Mouse (Mus musculus) left cerebral cortex, adult 9 months (tissue): ENCODE results near the gene Smtn.

Source experiments
- DNase-seq, 2 experiments: peaks; one replicate each; pipeline ENCODE4 v3.0.0; 2022; ENCODE audit warnings: low spot score in 2 of 2

Smtn gene

DNA sequence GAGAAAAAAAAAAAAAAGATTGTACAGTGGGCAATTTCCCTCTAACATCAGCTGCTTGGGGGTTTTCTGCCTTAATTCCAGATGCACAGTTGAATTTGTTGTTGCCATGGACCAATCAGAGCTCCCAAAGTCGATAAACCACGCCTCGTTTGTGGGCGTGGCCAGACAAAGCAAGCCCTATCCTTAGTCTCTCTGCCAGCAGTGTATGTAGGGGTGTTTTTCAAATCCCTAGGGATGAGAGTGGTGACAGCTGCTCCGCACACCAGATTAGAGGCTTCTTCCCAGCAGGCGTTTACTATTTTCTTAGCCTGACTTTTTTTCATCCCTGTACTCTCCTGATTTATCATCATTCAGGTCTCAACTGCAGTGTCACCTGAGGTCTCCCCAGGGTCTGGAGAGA, 7.6 kb upstream of the Smtn start:
- no peak for DNase-seq

DNA sequence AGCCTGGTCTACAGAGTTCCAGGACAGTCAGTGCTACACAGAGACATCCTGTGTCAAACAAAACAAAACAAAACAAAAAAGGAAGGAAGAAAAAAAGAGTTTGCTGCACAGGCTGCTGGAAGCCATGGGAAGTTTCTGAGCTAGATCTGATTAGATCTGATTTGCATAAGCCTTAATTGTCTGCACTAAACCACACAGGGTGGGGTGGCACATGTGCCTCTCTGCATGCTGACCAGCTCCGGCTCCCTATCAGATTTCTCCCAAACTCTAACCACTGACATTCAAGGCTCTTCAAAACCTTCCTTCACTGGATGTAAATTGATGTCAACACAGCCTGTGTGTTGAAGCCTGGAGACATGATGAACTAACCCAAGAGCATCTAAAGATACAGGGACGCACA, 6.6 kb upstream of the Smtn start:
- DNase-seq: no peak

DNA sequence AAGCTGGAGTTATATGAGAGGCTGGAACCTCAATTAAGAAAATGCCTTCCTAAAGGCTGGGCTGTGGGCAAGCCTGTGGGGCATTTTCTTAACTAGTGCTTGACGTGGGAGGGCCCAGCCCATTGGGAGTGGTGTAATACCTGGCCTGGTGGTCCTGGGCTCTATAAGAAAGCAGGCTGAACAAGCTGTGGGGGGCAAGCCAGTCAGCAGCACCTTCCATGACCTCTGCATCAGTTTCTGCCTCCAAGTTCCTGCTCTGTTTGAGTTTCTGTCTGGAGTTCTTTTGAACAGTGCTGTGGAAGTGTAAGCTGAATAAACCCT, 5.8 kb upstream of the Smtn start:
- no peak for DNase-seq

DNA sequence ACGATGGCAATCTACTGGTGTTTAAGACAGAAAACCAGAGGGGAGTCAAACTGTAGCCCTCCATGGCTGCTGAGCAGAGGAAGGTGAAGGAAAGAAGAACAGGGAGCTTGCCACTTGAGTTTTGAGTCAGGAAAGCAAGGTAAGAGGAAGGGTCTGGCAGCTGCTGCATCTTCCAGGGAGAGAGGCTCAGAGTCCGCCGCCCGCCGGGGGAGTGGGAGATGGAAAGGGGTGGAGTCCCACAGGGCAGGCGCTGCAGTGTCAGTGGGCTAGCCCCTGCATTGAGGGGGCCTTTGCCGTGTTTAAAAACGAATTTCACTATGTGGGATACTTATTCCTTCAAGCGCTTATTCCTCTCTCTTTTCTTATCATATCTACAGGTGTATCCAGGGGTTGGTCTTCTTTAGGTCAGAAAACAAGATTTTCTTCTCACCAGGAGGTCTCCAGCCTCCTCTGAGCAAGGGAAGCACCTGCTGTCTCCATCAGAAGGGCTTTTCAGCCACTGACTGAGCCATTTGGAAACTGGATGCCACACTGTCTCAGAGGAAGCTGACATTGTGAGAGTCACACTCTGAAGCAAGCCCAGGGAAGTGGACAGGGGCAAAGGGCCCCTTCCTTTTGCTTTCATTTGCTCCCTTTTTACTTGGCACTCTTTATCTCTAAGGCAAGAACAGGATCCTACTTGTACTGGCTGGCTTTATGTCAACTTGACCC, 5.3 kb upstream of the Smtn start:
- DNase-seq: no peak

DNA sequence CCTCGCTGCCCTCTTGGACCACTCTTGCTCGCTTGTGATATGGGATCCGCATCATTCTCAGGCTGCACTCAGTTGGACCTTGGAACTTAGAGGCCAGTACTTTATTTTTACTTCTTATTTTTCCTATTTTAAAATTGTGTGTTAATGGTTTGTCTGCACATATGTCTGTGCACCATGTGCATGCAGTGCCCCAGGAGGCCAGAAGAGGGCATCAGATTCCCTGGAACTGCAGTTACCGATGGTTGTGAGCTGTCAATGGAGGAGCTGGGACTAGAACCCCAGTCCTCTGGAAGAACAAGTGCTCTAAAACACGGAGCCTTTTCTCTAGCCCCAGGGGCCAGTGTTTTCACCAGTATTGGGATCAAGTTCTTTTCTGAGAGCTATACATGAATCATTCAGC, 4.0 kb upstream of the Smtn start:
- no peak for DNase-seq

DNA sequence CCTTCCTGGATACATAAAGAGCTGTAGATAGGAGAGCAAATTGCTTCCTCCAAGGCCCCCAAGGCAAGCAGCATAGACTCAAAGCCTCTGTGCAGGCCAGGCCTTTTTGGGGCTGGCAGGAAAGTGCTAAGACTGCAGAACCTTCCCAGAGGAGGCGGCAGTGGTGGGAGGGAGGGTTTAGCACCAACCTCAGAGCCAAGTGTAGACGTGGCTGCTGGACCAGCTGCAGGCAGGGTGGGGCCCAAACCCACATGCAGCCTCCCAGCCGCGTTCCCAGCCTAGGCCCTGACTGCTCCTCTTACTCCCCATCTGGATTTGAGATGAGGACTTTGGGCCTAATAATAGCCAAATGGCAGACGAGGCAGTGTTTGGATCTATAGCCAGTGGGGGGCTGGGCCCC, 2.6 kb upstream of the Smtn start:
- no peak for DNase-seq

DNA sequence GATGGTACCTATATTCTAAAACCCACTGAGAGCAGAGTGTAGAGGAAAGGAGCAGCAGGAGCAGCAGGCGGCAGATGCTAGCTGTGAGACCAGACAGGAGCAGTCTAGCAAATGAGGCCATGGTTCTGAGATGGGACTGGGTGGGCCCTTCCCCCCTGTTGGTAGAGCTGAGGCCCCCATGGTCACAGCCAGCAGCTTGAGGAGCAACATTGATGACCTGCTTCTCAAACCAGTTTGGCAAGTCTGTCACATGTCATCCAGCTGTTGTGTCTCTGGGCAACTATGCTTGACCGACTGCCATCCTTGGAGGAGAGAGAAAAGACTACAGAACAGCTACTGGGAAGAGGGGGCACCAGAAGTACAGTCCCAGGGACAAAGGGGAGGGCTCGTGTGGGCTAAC, 1.5 kb upstream of the Smtn start:
- DNase-seq: no peak

DNA sequence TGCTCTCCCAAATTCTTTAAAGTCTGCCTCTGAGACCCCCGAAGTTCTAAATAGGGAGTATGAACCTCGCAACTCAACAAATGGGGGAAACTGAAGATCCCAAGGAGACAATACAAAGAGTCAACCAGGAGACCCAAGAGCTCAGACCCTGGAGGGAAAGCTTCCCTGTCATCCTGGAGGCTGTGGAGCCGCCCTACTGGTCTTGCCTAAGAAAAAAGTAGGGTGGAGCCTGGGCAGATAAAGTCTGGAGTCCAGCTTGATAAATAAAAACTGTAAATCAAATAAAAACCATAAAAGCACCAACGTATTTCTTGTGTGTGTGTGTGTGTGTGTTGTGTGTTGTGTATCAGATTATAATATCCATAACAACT, 601 bp downstream of the Smtn start:
- no peak for DNase-seq

DNA sequence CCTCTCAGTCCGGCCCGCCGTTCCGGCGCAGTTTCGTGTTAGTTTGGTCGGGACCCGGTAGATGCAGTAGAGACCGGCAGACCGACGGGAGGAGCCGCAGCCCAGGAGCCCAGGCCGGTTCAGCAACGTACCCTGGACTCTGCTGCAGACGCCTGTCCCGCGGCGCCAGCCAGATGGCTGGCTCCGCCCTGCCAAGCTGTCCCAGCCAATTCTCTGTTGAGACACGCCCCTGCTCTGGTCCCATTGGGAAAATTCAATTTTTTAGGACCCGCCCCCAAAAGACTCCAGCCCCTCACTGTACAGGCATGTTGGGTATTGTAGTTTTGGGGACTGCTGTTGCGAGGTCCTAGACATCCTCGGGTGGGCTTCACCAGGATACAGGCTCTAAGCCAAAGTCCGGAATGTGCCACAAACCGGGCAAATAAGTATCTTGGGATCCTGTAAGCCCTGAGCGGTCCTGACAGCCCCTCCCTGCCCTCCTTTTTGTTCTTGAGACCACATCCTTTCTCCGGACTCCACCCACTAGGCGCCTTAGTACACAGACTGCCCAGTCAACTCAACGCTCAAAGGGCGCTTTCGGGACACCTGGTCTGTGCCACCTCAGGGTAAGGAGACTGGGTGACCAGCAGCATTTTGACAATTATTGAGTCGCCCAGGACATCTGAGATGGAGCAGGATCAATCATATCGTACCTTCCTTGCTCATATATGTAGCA, 1.1 kb downstream of the Smtn start:
- peak; percentile 80 to 92 for DNase-seq

DNA sequence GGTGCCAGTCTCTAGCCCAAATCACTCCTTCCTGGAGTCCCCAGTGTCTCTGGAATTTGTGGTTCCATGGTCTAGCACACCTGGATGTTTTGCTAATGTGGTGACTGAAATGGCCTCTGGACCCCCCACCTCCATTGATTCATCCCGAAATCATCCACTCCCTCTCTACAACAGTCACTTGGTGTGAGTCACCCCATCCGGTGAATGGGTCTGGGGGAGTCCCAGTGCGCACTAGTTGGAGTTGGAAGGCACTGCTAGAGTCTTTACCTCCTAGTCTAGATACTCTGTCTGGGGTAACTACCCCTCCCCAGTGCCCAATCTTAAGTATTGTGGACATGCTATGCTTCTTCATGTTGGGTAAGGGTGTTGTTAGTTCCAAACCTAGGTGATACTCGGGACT, 2.1 kb downstream of the Smtn start:
- no peak for DNase-seq

DNA sequence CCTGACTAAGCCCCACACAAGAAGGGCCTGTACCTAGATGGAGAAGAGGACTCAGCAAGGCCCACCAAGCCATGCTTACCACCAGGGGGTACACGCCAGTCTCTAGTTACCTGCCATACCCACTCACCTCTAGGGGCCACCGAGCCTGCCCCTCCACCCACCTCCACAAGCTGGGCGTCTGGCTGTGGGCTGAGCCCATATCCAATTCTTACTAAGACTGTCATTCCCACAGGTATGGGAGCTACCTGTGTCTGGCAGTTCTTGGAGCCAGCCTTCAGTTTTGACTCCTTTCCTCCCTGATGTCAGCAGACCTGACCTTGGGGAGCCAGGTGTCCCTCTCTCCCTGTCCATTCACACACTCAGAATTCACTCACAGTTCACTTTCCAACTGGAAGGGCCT, 2.7 kb downstream of the Smtn start:
- DNase-seq: no peak

DNA sequence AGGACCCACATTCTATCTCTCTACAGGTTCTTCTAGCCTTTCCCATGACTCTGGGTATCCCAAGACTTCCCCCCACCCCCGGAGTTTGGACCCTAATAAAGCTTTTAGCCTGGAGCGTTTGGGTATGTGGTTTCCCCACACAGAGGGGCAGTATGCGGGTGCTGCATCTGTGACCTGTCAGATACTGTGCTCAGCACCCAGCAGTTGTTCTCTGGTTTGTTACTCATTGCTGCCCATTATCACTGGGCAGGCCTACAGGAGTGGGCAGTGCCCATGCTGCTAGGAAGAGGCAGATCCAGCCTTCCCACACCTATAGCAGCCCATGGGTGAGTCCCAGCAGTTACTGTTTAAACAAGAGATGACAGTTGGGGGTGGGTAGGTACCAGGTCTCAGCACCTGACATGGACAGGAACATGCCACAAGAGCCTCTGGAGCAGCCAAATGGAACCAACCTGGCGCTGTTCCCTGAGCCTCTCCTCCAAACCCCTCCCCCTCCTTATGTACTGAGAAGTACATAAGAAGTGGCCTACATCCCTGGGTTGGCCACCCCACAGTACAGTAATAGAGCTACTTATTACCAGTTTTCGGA, 3.6 kb downstream of the Smtn start:
- no peak for DNase-seq

DNA sequence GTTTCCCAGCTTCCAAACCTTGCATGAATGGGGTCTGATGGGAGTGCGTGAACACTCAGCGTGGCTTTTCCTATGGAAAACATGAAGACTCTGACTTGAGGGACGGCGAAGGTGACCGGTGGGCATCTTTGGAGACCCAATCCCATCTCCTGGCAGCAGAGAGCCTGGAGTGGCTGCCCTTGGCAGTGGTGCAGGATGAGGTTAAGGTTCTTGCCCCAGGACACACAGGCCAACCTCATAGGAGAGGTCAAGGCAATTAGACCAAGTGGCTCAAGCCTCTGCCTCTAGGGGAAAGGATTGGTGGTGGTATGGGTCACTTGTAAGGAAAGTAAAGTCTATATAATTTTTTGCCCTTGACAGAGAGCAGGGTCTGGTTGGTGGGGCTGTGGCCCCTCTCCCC, 4.3 kb downstream of the Smtn start:
- no peak for DNase-seq

DNA sequence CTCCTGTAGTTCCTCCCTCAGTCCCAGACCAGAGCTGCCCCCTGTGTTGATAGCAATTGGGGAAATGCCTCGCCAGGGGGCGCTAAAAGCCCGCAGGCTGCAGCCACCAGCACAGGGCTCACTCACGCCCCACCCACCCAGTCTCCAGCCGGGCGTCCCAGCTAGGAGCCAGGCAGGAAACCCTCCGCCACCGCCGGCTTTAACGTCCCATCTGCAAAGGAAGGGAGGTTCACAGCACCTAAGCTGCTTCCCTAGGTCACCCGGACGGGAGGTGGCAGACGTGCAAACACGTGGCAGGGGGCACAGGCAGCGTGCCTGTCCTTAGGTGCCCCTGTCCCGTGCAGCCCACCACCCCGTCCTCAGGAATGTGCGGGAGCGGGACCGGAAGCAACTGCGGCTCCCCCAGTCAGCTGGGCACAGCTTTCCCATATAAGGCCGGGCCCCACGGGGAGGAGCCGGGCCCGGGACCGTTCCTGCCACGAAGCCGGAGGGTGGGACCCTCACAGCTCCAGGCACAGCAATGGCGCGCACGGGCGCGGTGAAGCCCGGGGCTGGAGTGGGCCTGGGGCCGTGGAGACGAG, 4.9 kb downstream of the Smtn start:
- peak; percentile 71 to 94 for DNase-seq

DNA sequence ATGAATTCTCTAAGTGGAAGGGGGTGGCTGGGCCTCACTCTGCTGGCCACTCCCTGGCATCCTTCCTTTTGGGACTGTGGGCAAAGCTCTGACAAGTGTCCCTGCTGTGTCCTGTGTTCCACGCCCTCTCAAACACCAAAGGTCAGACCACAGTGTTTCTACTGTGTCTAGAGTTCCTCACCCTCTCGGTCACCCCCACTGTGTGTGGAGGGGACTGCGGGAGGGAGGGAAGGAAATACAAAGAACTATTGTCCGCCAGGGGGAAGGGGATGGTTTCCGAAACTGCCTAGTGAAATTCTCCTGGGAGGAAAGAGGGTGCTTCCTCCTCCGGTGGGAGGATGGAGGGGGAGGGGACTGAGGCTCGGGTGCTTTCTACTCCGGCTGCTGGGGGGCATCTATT, 5.5 kb downstream of the Smtn start:
- DNase-seq: no peak

DNA sequence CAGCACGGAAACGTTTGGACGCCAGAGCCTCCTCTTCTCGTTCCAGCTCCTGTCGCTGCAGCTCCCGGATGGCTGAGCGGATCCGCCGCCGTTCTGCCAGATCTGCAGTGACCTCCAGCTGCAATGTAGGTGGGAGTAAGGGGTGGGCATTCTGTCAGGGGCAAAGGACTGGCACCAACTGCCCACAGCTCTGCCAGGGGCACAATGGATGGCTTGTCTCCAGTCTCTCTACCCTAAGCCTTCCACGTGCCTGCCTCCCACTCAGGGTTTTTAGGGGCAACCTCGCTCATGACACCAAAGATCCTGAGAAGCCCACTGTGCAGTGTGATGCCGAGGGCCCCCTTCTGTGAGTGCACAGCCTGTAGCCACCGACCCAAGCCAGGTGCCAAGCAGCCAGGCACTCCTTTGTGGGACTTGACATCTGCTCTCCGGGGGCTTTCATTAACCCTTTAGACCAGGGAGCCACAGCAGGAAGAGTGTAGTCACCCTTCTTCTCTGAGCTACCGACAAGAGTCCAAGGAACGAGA, 6.9 kb downstream of the Smtn start:
- DNase-seq: no peak

DNA sequence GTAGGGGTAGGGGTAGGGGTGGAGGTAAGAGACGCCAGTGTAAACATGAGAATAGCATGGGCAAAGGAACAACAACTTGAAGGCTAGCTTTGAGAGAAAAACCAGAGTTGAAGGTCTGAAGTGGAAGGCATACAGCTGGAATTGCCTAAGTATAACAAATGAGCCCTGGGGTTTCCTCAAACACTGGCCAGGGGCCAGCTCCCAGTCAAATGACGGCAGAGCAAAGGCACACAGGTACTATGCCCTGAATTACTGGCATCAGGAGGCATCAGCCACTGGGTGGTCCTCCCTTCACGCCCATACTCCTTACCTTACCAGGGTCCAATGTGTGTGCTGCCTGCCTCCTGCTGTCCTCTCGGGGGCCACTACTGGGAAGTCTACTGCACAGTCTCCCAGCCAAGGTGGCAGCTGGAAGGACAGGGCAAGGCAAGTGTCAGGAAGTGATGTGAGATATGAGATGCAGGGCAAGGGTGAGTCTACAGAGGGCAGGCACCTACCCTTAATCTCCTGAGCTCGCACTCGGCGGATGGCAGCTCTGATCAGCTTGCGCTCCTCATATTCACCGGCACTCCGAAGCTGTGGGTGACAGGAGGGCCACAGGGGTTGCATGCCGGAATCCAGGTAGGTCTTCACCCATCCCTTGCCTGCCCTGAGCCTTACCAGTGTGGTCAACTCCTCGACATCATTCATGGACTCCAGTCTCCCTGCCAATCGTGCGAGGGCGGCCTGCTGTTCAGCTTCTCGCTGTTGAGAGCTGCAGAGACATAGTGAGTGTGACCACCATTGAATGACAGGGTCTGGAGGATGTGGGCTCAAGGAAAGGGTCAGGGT, 8.1 kb downstream of the Smtn start:
- DNase-seq: no peak

DNA sequence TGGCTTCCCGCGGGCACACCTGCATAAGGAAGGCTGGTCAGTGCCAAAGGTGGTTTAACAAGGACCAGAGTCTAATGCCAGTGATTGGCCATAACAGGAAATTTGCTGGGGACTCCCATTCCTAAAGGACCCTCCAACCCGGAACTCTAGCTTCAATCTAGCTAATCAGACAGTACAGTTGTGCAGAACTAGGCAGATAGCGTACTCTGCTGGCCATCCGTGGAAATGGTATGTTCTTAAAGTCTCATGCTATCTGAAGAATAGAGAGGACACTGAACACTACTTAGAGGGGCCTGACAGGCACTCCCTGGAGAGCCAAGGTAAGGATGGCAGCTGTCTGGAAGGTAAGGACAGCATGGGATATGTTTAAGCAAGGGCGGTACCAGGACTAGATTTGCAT, 8.8 kb downstream of the Smtn start:
- DNase-seq: no peak

DNA sequence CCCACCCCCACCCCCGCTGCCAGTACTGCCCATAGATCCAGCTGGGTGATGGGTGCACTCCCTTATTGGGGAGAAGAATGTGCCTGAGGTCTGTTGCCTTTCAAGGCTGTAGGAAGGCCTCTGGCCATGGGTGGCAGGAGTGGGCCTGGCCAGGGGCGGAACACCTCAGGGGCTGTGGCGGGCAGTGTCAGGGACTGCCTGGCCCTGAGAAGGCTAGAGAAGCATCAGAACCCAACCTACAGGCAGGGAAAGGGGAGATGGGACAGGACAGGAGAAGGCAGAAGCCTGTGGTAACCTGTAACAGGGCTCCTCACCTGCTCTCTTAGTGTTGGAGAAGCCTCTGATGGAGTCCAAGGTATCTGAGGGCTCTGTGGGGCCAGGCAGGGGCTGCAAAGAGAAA, 9.7 kb downstream of the Smtn start:
- no peak for DNase-seq

DNA sequence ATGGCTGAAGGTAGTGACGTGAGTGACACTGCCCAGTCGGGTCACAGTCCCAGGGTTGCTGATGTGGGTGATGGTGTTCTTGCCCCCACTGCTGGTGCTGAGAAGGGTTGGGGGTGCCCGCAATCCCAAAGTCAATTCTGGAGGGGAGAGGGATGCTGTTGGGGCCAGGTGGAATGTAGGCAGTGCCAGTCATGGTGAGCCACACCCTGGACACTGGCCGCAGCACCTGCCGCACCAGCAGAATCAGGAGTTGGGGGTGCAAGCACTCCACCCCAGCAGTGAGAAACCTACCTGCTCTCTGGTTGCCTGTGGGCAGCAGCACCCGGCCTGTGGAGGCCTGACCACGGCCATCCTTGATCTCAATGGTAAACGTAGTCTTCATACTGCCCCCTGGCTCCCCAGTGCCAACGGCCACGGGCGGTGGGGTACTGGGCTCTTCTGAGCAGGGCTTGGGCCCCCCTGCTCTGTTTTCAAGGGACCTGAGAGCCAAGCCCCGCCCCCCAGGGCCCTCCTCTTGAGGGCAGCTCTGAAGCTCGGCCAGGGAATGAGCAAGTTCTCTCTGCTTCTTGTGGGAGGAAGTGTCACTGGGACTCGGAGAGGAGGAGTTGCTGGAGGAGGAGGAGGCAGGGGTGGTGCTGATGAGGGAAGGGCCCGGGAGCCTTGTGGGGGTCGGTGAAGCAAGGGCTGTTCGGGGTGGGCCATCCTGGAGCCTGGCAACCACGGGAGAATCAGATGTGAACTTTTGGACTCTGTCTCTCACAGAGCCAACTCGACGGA, 10.7 kb downstream of the Smtn start:
- no peak for DNase-seq

DNA sequence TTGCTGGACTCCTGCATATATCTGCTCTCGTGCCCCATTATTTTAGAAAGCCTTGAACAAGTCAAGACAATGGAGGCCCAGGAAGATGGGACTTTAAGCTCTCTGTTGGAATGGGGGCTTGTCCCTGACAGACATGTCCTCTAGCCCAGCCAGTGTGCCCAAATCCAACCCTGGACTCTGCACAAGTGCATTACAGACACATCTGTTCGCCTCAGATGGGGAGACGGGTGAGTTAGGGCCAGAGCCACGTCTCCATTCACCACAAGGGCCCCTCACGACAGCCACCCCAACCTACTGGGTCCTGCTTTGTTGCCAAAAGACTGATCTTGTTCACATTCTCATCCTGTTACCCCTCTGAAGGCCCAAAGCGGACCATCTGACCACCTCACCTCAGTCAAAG, 12.2 kb downstream of the Smtn start:
- DNase-seq: no peak
